Mouse (Mus musculus): ENCODE measurements at regions not wholly inside any gene's neighbourhood (a gene's known extent, or its start where the extent isn't known, plus 50 kb on each side); places are given as distances from the start of the nearest gene placed in this dataset.

GRCm38 (mm10) chr4:95434543-95434942, 122.8 kb upstream of the Fggy start:
- ATAC-seq (replicated peaks; ENCODE audit: low FRiP score, low read depth) (no peak; the same call in 1 of the 2 replicates), DNase-seq (ENCODE audit: low spot score) (peak; percentile 75)
- Histone ChIP-seq H3K9ac (ENCODE audit: low read depth, low read length) (no peak overlapping the region), H3K27me3 (ENCODE audit: insufficient read depth, low read length) (no peaks in the 10 kb centered on the region), H3K4me3 (replicated peaks; ENCODE audit: low read depth, low read length) (no peak overlapping the region), H3K27ac (no peak overlapping the region; the same call in none of the 2 replicates), H3K36me3 (ENCODE audit: insufficient read depth, low read length) (no peaks in the 10 kb centered on the region), H3K4me2 (ENCODE audit: low read length) (no peak overlapping the region), H3K9me3 (replicated peaks; ENCODE audit: low read length) (0 out of 2 replicates have a peak, but pooled peaks cover 2% of the 10 kb centered on the region), H3K4me1 (replicated peaks; ENCODE audit: insufficient read depth, low read length) (no peaks in the 10 kb centered on the region)
- no peak for TF ChIP-seq CTCF (IDR thresholded peaks at IDR 0.05; ENCODE audit: low read depth)
- 43% methylated on average over 4 of the region's 4 CpGs for WGBS

DNA sequence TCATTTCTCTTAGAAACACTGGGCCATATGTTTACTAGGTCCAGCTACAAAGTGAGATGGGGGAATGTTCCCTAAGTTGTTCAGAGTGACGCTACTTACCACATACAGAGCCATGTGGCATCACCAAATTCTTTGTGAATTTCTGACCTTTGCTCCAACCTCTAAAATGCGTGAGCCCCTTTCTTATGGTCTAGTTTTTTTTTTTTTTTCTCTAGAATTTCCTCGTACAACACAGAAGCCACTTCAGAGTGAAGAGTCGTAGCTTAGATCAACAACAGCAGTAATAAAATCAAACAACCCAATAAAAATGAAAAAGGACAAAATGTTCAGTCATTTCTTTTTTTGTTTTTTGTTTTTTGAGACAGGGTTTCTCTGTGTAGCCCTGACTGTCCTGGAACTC, 122.2 kb upstream of the Fggy start:
- Histone ChIP-seq H3K27me3 (ENCODE audit: insufficient read depth, low read length) (no peaks in the 10 kb centered on the region), H3K4me3 (replicated peaks; ENCODE audit: low read depth, low read length) (no peak overlapping the region), H3K9me3 (replicated peaks; ENCODE audit: low read length) (0 out of 2 replicates have a peak, but pooled peaks cover 2% of the 10 kb centered on the region), H3K36me3 (ENCODE audit: insufficient read depth, low read length) (no peaks in the 10 kb centered on the region), H3K4me1 (replicated peaks; ENCODE audit: insufficient read depth, low read length) (no peaks in the 10 kb centered on the region), H3K27ac (no peak overlapping the region; the same call in none of the 2 replicates), H3K4me2 (ENCODE audit: low read length) (no peak overlapping the region), H3K9ac (ENCODE audit: low read depth, low read length) (no peak overlapping the region)
- DNase-seq (ENCODE audit: low spot score) (peak; percentile 25), ATAC-seq (replicated peaks; ENCODE audit: low FRiP score, low read depth) (no peak)
- no peak for TF ChIP-seq CTCF (IDR thresholded peaks at IDR 0.05; ENCODE audit: low read depth)
- 42% methylated on average over 4 of the region's 4 CpGs for WGBS

DNA sequence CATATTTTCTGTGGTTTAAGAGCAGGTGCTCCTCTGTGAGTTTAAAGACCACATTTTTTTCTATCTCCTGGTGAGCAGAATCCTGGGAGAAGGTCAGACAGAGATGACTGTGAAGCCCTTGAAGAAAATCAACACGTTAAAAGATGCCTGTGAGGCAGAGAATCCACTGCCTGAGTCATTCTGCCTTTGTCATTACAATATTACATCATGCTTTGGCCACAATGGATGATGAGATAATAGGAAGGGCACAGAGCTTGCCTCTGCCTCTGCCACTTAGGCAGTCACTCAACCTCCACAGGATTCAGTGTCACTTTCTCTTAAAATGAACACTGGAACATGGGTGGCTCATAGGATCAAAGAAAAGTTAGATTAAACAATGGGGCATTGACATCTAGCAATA, 117.5 kb upstream of the Fggy start:
- no peak overlapping the region for H3K9ac ChIP-seq (ENCODE audit: low read depth, low read length)
- DNase-seq (ENCODE audit: low spot score) (no peak), ATAC-seq (replicated peaks; ENCODE audit: low FRiP score, low read depth) (no peak)
- no peak overlapping the region for H3K27ac ChIP-seq
- H3K27me3 ChIP-seq (ENCODE audit: insufficient read depth, low read length), result no peaks in the 10 kb centered on the region
- no peaks in the 10 kb centered on the region for H3K9me3 ChIP-seq (replicated peaks; ENCODE audit: low read length)
- no peak for TF ChIP-seq CTCF (IDR thresholded peaks at IDR 0.05; ENCODE audit: low read depth)
- no peak overlapping the region for H3K4me3 ChIP-seq (replicated peaks; ENCODE audit: low read depth, low read length)
- 38% methylated on average over 1 of the region's 1 CpGs for WGBS
- H3K36me3 ChIP-seq (ENCODE audit: insufficient read depth, low read length), result no peaks in the 10 kb centered on the region
- H3K4me2 ChIP-seq (ENCODE audit: low read length), result no peak overlapping the region
- H3K4me1 ChIP-seq (replicated peaks; ENCODE audit: insufficient read depth, low read length), result no peaks in the 10 kb centered on the region

DNA sequence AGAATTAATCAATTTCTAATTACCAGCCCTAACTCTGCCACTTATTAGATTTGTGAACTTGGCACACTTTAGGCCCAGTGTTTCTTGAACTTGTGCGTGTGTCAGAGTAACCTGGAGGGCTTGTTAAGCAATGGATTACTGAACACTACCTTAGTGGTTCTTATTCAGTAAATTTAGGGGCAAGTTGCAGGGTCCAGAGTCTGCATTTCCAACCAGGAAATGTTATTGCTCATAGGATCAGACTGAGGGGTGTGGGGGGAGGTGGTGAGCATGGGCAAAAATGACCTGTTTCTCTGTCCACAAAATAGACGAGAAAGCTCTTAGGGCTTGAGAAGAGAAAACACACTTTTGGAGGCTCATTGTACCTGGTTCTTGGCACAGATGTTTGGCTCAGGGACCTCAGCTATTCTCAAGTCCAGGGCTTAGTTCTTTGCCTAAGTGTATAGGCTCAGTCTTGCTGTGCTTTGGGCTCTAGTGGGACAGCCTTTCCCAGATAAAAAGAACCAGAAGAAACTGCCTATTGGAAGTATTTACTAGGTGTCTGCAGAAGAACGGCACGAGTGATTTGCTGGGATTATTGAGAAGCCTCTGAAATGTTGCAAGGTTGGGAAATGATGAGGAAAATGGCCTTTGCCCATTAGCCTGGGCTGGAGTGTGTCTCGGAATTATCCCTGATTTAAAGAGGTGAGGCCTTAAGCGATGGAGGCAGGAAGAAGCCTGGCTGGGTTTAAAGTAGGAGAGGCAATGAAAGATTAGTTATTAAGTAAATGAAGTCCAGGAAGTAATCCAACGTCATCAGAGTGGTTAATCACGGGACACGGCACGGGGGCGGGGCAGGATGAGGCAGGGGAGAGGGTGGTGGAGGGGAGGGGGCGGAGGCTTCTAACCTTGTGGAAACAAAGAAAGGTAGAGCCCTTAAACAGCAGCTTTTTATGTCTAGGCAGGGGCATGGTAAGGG, 113.2 kb upstream of the Fggy start:
- peak; percentile 94 for ATAC-seq (replicated peaks; ENCODE audit: low FRiP score, low read depth)
- Histone ChIP-seq H3K27ac (peak overlapping the region; percentile 75), H3K36me3 (ENCODE audit: insufficient read depth, low read length) (no peaks in the 10 kb centered on the region), H3K4me3 (replicated peaks; ENCODE audit: low read depth, low read length) (no peak overlapping the region), H3K9ac (ENCODE audit: low read depth, low read length) (no peak overlapping the region), H3K9me3 (replicated peaks; ENCODE audit: low read length) (no peaks in the 10 kb centered on the region), H3K4me1 (replicated peaks; ENCODE audit: insufficient read depth, low read length) (no peaks in the 10 kb centered on the region), H3K4me2 (ENCODE audit: low read length) (no peak overlapping the region), H3K27me3 (ENCODE audit: insufficient read depth, low read length) (no peaks in the 10 kb centered on the region)
- no peak for TF ChIP-seq CTCF (IDR thresholded peaks at IDR 0.05; ENCODE audit: low read depth)
- whole genome bisulfite sequencing, result 32% methylated on average over 12 of the region's 12 CpGs
- DNase-seq (ENCODE audit: low spot score), result peak; percentile 70

GRCm38 (mm10) chr4:95450286-95450685, 107.0 kb upstream of the Fggy start:
- Histone ChIP-seq H3K36me3 (ENCODE audit: insufficient read depth, low read length) (no peaks in the 10 kb centered on the region), H3K4me1 (replicated peaks; ENCODE audit: insufficient read depth, low read length) (no peaks in the 10 kb centered on the region), H3K4me3 (replicated peaks; ENCODE audit: low read depth, low read length) (no peak overlapping the region), H3K4me2 (ENCODE audit: low read length) (no peak overlapping the region), H3K9me3 (replicated peaks; ENCODE audit: low read length) (no peaks in the 10 kb centered on the region), H3K27ac (no peak overlapping the region), H3K27me3 (ENCODE audit: insufficient read depth, low read length) (no peaks in the 10 kb centered on the region), H3K9ac (ENCODE audit: low read depth, low read length) (no peak overlapping the region)
- ATAC-seq (replicated peaks; ENCODE audit: low FRiP score, low read depth), result no peak
- no peak for DNase-seq (ENCODE audit: low spot score)
- WGBS, result 76% methylated on average over 1 of the region's 1 CpGs
- TF ChIP-seq CTCF (IDR thresholded peaks at IDR 0.05; ENCODE audit: low read depth), result no peak

- ATAC-seq (replicated peaks; ENCODE audit: low FRiP score, low read depth) (no peak), DNase-seq (ENCODE audit: low spot score) (peak; percentile 36)
- no peak overlapping the region for H3K4me2 ChIP-seq (ENCODE audit: low read length)
- no peaks in the 10 kb centered on the region for H3K9me3 ChIP-seq (replicated peaks; ENCODE audit: low read length)
- no peak overlapping the region for H3K4me3 ChIP-seq (replicated peaks; ENCODE audit: low read depth, low read length)
- H3K36me3 ChIP-seq (ENCODE audit: insufficient read depth, low read length), result no peaks in the 10 kb centered on the region
- H3K4me1 ChIP-seq (replicated peaks; ENCODE audit: insufficient read depth, low read length), result no peaks in the 10 kb centered on the region
- 0 out of 2 replicates have a peak overlapping the region, but pooled peaks have one; percentile 42 for H3K27ac ChIP-seq
- H3K9ac ChIP-seq (ENCODE audit: low read depth, low read length), result no peak overlapping the region
- TF ChIP-seq CTCF (IDR thresholded peaks at IDR 0.05; ENCODE audit: low read depth), result no peak; the same call in 1 of the 2 replicates
- H3K27me3 ChIP-seq (ENCODE audit: insufficient read depth, low read length), result no peaks in the 10 kb centered on the region
- 54% methylated on average over 3 of the region's 3 CpGs for WGBS
These were observed 105.5 kb upstream of the Fggy start for GRCm38 (mm10) chr4:95451831-95452230.
